Mouse (Mus musculus): ENCODE data around the gene Capn10.
"Not testable (repeated sequence)": the region's sequence is repeated elsewhere in the genome, so short reads cannot be mapped to it uniquely, and the experiment has no call there.

The Capn10 gene

GRCm38 (mm10) chr1:92919775-92920174 is 14.4 kb upstream of the Capn10 start:
- no peak for DNase-seq (ENCODE audit: low read depth, low spot score)

- no peak for DNase-seq (ENCODE audit: low read depth, low spot score)
Observed at GRCm38 (mm10) chr1:92920474-92921200, 13.5 kb upstream of the Capn10 start.

GRCm38 (mm10) chr1:92921496-92921895 is 12.7 kb upstream of the Capn10 start:
- DNase-seq (ENCODE audit: low read depth, low spot score) = no peak

DNA sequence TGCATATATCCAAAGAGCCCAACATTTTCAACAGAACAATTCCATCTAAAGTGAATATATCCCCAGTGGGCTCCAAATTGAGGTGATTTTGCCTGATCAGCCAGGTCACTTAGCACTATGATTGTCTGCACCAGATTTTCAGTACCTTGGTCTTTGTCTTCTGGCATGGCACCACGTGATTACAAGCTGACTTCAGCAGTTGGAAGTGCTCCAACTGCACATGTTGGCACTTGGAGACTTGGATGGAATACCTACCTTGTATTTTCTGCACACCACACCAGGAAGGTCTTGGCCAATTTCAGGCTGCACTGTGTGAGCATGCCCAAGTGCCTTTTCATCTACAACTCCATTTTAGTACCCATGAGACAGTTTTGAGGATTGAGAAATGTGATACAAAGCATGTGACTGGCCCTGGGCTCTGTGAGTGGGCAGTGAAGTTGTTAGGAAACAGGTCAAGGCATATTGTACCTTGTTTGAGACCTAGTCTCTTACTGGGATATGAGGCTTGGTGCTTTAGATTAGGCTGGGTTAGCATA is 3.9 kb upstream of the Capn10 start:
- DNase-seq (ENCODE audit: low read depth, low spot score) = no peak

DNA sequence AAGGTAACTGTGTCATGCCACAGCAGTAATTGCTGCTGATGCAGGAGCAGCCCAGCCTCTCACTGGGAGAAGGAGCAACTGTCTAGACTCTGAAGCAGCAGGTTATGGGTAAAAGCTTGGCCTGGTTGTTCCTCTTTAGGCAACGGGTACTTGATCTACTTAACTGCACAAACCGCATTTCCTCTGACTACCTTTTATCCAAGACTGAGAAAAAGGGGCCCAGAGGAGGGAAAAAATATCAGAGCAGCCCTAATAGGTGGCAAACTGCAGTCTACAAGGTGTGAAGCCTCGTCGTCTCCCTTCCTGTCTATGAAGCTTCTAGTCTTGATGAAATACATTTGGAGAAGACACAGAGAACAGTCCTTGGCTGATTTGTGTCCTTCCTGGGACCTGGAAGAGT is 565 bp upstream of the Capn10 start:
- DNase-seq (ENCODE audit: low read depth, low spot score) = no peak

DNA sequence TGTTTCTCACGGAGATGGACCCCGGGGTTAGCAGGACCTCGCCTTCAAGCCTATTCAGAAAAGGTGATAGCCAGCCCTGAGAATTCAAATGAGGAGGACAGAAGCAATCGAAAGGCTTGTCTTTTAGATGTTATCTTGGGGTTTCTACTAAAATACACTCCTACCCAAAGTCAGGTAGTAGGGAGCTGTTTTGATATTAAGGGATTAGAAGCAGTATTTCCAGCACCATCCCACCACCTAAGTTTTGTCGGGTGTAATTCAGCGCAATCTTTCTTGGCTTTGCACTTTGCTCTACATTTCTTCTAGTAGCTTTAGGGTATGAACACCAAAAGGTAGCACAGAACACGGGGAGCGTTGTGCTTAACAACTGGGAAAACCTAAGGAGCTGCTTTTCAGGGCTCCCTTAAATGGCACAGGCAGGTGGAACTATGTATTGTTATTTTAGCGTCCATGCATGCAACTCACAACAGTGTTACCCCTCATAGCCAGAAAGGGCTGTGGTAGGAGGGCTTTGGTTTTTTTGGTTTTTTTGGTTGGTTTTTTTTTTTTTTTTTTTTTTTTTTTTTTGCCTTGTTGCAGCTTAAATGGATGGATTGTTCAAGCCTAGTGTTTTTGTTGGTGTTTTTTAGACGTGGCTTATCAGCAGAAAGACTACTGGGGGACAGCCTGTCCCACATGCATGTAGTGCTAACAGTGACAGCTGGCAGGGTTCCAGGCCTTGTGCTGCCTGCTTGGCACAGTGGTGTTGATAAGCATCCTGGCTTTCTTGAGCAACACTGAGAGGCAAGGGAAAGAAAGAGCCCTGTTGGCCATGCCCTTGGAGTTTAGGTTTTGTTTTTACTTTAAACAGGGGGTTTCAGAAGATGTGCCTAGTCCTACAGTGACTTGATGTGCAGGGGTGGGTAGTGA is 1.1 kb downstream of the Capn10 start:
- no peak for DNase-seq (ENCODE audit: low read depth, low spot score)

GRCm38 (mm10) chr1:92935977-92936376 is 1.8 kb downstream of the Capn10 start:
- DNase-seq (ENCODE audit: low read depth, low spot score) = no peak

DNA sequence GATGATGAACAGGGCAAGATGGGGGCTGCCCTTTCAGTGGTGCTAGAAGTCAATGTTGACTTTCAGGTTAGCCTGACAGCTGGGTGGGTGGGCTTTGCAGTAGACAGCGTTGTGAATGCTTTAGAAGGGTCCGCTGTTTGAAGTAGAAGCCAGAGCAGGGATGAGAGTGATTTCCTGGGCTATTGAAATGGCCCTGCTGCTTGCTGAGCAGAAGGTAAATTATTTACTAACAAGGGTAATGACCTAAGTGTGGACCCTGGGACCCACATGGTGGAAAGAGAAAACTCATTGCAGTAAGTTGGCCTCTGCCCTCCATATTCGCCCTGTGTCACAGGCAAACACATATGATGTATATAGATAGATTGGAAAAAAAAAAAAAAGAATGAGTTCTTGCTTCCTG is 2.3 kb downstream of the Capn10 start:
- DNase-seq (ENCODE audit: low read depth, low spot score) = no peak

DNA sequence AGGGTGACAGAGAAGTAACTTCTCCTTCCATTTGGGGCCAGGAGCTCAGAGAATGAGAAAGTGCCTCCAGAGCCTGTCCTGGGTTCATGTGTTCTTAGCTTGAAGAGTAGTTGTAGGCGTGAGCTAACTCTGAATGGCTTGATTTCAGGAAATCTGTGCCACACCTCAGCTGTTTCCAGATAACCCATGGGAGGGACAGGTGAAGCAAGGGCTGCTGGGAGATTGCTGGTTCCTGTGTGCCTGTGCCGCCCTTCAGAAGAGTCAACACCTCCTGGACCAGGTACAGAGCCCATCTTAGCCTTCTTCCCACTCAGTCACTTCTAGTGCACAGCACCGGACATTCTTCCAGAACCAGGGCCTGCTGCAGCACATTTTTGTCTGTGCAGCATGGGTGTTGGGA is 3.6 kb downstream of the Capn10 start:
- DNase-seq (ENCODE audit: low read depth, low spot score) = no peak

- DNase-seq (ENCODE audit: low read depth, low spot score) = no peak
Observed at GRCm38 (mm10) chr1:92939746-92940145, 5.6 kb downstream of the Capn10 start.

GRCm38 (mm10) chr1:92943219-92943989 is 9.2 kb downstream of the Capn10 start:
- DNase-seq (ENCODE audit: low read depth, low spot score) = no peak

GRCm38 (mm10) chr1:92947966-92948365 is 13.8 kb downstream of the Capn10 start:
- no peak for DNase-seq (ENCODE audit: low read depth, low spot score)

DNA sequence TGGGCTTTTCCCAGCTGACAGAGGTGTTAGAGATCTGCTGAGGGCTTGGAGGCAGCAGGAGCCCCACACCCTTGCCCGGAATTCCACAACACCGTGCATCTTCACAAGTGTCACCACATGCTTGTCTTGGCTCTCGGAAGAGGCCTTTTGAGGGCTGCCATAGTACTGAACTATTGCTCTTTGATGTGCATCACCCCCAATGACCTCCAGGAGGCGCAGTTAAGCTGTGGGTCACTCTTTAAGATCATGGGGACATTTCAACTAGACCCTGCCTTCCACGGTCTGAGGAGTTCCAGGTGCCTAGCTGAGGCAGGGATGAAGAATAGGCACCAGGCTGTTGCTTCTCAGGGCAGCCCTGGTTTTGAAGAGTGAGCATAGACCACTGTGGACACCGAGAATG is 15.2 kb downstream of the Capn10 start:
- no peak for DNase-seq (ENCODE audit: low read depth, low spot score)

DNA sequence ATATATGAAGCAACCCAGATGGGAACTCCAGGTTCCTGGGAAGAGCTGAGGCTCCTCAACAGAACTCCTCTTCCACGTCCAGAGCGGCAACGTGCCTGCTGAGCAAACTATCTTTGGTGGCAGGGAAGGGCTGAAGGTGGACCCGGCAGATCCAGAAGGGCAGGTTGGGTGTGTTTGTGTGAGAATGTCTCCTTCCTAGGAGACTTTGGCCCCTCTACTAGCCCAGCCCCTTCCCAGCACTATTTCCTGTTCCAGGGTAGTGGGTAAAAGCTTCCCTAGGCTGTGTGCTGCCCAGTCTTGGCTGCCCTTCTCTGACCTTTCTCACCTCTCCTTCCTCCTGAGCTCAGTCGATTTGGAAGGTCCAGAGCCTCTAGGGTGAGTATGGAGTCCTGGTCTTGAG is 16.4 kb downstream of the Capn10 start, which contains the start of gene Gpr35:
TSS of gene Gpr35 (plus strand) at position 259 of the 400 bp plus-strand sequence.
- DNase-seq (ENCODE audit: low read depth, low spot score) = no peak

- DNase-seq (ENCODE audit: low read depth, low spot score) = no peak
Observed at GRCm38 (mm10) chr1:92953641-92954040, 19.5 kb downstream of the Capn10 start.

- not testable (repeated sequence) for DNase-seq (ENCODE audit: low read depth, low spot score)
Observed at GRCm38 (mm10) chr1:92956571-92957335, 22.6 kb downstream of the Capn10 start.

DNA sequence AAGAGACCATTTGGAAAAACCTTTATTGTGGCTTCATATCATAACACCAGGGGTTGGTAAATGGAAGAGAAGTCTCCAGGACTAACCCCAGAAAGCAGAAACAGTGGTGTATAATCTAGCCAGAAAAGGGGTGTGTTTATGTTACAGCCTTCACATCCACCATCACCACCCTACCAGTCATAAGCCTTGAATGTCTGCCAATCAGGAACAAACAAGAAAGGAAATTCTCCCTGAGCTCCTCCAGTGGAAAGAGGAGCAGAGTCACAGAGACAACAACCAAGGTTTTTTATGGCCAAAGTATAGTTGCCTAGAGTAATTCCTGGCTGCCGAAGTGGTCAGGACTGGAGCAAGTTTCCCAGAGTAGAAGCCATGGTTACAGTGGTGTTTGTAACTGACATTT is 24.8 kb downstream of the Capn10 start:
- no peak for DNase-seq (ENCODE audit: low read depth, low spot score)

GRCm38 (mm10) chr1:92970791-92971190 is 36.6 kb downstream of the Capn10 start:
- DNase-seq (ENCODE audit: low read depth, low spot score) = not testable (repeated sequence)

- DNase-seq (ENCODE audit: low read depth, low spot score) = no peak
Observed at GRCm38 (mm10) chr1:92971879-92972795, 38.0 kb downstream of the Capn10 start.

DNA sequence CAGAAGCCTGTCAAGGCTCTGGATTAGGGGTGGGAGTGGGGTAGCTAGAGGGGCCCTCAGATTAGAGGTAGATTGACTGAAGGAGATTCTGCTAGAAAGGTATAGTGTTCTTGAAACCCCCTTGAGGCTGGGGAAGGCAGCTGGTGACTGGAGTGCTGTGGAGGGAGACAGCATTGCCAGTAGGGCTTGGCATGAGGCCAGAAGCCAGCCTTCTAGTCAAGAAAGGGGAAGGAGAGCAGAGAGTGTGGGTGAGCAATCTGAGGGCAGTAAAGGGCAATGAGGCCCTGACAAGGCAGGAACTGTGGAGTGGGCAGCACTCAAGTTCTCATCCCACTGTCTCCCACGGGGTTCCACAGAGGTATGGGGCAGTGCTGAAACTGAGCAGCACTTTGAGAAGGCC is 38.7 kb downstream of the Capn10 start:
- no peak for DNase-seq (ENCODE audit: low read depth, low spot score)
